Mouse (Mus musculus) erythroblast, adult 5-6 weeks (primary cell): ENCODE data around the gene Tbc1d22a. TPM values are rescaled to one million over a fixed set of nuclear protein-coding genes. Genes with fewer than 3 reads are reported as not detected.

Experiments used
- ATAC-seq: replicated peaks from 2 replicates; pipeline ENCODE4 v1.8.0; 2016; ENCODE audit warnings: moderate number of reproducible peaks, mild to moderate bottlenecking, moderate TSS enrichment, inconsistent platforms; ENCODE audit not compliant: poor library complexity, low FRiP score, severe bottlenecking
- total RNA-seq, 2 experiments: library from RNA; stranded (forward) in 1 of 2; stranded (reverse) in 1 of 2; fragments of 150-400 nt in 1 of 2; fragments of 200-764, 138-1000 nt in 1 of 2; gene quantifications; 2 replicates each; pipeline versions ENCODE4 v1.2.3 to v1.2.4; 2015 to 2017; ENCODE audit warnings: low replicate concordance in 2 of 2

The Tbc1d22a gene
- total RNA-seq, 2 experiments from 2014 or later = 3.5 to 7.8 TPM

GRCm38 (mm10) chr15:86424971-86425370 is 210.7 kb downstream of the Tbc1d22a start:
- no peak for ATAC-seq

DNA sequence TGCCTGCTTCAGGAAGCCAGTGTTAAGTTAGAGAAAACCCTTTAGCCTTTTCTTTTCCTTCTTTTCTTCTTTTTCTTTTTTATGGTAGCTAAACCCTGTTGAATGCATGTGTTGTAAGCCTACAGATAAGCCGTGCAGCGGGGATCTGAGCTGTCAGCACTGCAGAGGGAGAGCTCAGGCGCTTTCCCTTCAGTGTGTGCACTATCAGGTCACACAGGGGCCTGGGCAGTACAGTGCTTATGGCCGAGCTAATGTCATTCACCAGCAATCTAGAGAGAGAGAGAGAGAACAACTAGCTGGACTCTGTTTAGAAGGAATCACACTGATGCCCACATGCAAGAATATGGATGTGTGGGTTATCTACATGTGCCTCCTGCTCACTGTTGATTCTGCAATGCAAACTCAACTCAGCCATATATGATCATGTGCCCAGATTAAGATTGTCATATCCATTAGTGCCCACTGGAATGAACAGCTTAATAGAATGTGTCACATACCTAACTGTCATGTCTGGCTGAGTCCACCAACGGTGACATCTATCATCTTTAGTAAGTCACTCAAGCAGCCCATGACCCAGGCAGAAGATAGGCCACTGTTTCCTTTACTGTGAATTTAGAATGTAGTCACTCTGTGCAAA is 212.2 kb downstream of the Tbc1d22a start:
- ATAC-seq = no peak

- ATAC-seq = no peak
Observed at GRCm38 (mm10) chr15:86427439-86427838, 213.2 kb downstream of the Tbc1d22a start.

GRCm38 (mm10) chr15:86428496-86428895 is 214.2 kb downstream of the Tbc1d22a start:
- no peak for ATAC-seq

DNA sequence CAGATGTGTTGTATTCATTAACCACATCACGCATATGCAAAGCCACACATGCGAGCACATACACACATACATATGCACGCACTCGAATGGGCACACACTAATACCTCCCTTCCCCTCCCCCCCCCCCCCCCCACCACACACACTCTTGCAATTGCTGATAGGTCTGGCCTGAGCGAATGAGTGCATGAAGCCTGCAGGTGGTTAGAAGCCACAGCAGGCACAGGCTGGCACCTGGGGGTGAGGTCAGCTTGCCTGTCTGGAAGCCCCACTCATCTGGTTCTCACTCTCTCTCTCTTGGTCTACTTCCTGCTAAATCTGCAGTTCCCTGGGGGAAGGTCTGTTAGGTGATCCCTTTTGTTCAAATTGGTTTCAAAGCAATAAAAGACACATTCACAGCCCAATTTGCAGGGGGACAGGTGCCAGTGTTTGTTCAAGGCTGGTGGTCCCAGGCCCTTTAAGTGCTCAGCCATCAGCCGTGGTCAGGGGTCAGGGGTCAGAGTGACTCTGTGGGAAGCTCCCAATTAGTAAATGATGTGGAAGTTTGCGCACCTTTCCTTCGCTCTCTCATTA is 215.6 kb downstream of the Tbc1d22a start:
- no peak for ATAC-seq

DNA sequence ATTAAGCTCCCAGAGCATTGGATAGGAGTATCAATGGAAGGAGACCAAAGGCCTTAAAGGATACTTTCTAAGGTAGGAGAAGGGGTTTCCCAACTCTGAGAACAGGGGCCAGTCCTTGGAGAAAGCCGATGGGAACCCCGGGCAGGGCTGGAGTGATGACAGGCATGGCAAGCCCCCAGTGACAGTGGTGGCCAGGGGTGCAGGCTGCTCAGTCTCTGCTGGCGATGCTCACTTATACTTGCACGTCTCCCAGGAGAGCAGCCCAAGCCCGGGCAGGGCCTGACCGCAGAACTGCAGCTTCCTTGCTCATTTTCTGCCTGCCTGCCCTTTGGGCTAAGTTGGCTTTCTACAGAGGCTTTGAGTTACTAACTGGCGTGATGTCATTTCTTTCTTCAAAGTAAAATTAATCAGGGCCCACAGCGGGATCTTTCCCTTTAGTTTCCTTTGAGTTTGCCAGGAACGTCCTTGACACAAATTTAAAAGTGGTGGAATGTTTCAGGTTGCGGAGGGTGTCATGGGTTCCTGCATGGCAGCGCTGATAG is 217.4 kb downstream of the Tbc1d22a start:
- no peak for ATAC-seq

- ATAC-seq = no peak
Observed at GRCm38 (mm10) chr15:86432791-86433190, 218.5 kb downstream of the Tbc1d22a start.

GRCm38 (mm10) chr15:86433378-86433777 is 219.1 kb downstream of the Tbc1d22a start:
- ATAC-seq = no peak

DNA sequence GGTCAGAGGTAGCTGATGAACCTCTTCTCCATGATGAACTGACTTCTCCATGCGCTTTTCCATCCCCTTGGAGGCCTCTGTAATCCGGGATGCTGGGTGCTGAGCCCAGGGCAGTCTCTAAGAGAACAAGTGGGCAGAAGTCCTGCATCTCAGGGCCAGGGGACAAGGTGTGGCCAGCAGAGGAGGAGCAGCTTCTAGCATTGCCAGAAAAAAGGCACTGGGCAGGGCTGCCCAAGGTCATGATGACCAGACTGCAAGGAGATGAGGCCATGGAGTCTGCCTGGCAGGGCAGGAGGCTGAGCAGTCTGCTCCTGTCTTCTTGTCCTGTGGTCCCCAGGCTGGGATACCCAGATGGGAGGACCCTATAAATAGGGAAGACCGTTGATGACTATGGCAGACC is 220.0 kb downstream of the Tbc1d22a start:
- ATAC-seq = no peak

DNA sequence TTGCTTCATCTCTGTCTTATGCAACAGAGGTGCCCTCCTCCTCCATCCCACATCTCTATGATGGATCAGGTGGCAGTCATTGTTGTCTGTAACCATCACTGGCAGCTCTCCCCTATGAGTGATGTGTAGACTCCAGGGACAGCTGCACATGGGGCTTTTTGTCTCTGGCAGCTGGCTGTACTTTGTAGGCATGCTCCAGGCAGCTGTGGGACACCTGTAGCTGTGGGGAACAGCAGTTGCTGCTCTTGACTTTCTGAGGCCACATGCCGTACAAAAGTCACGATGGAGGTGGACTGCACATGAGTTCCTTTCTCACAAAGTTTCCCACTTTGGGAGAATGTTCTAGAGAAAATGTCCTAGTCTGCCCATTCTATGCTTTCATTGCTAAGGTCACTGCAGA is 223.1 kb downstream of the Tbc1d22a start:
- no peak for ATAC-seq

GRCm38 (mm10) chr15:86439015-86439796 is 224.9 kb downstream of the Tbc1d22a start:
- no peak for ATAC-seq

DNA sequence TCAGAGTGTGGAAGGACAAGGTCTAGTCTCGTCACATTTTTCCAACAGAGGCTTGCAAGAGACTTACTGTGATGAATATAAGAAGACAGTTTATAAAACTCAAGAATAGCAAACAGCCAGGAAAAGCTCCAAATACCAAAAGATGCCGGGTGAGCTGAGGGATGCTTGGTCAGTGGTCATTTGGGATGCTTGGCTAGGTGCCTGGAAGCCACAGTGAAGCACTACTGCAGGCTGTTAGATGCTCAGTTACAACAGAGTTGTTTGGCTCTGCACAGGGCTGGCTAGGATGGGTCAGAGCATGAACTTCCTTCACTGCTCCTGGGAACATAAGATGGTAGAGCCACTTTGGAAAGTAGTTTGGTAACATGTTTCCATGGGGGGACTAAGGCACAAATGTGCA is 230.0 kb downstream of the Tbc1d22a start:
- ATAC-seq = no peak

DNA sequence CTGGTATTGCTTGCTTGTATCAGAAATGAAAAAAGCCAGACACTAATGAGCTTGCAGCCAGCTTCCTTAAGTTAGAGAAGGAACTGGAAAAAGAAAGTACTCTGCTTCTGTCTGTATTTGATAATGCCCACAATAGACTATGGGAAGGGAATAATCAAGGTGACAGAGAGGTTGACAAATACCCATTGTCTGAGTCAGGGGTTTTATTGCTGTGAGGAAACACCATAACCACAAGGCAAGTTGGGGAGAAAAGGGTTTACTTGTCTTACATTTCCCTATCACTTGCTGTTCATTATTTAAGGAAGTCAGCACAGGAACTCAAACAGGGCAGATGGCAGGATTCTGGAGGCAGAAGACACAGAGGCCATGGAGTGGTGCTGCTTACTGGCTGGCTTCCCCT is 231.8 kb downstream of the Tbc1d22a start:
- no peak for ATAC-seq

- ATAC-seq = no peak
Observed at GRCm38 (mm10) chr15:86447251-86447650, 233.0 kb downstream of the Tbc1d22a start.

DNA sequence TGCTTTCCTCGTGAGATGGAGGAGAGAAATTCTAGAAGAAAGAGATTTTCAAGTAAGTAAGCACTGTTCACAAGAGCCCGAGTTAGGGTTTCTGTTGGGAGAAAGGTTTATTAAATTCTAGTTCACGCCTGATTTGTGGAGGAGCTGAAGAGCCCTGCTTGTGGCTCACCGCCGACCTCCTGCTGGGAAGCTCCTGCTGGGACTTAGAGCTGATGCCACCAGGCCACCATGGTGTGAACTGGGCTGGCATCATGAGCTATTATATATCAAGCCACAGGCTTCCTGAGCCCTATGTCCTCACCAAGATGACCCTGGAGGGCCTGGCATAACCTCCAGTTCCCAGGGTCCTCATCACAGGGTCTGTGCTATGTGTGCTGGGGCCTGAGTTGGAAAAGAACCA is 235.0 kb downstream of the Tbc1d22a start:
- no peak for ATAC-seq

GRCm38 (mm10) chr15:86449794-86450193 is 235.5 kb downstream of the Tbc1d22a start:
- ATAC-seq = no peak; the same call in 1 of the 2 replicates

- ATAC-seq = no peak
Observed at GRCm38 (mm10) chr15:86459413-86459812, 245.2 kb downstream of the Tbc1d22a start.

DNA sequence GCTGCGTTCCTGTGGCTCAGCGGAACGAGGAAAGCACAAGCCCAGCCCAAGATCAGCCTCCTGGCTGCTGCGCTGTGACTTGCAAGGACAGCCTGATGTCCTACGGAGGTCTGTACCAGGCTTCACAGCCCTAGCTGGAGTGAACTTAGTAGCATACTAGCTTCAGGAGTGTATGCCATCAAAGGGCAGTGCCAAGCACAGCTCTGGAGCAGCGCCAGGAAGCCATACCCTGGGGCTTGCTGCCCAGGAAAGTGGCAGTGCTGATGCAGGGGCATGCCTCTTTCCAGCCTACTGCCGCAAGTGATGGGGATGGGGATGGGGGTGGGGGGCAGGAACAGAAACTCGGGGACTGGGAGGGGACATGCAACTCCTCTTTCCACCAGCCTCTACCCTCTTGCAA is 248.4 kb downstream of the Tbc1d22a start:
- ATAC-seq = no peak

- ATAC-seq = no peak
Observed at GRCm38 (mm10) chr15:86468082-86468481, 253.8 kb downstream of the Tbc1d22a start.

- no peak for ATAC-seq
Observed at GRCm38 (mm10) chr15:86471136-86471535, 256.9 kb downstream of the Tbc1d22a start.

- no peak for ATAC-seq
Observed at GRCm38 (mm10) chr15:86473473-86473872, 259.2 kb downstream of the Tbc1d22a start.
